Mouse (Mus musculus) heart, postnatal 0 days (tissue): ENCODE results near the gene Neurod2. TPM values are rescaled to one million over a fixed set of nuclear protein-coding genes. Genes with fewer than 3 reads are reported as not detected.

ENCODE experiments used
- ATAC-seq: fragments of 200-750 bp; cut with Nextera tagmentation; 2 replicates; pipeline ENCODE4 v1.8.0; 2017; ENCODE audit warnings: low read depth, moderate number of reproducible peaks, moderate library complexity; ENCODE audit not compliant: insufficient read depth
- DNase-seq: peaks from one replicate; pipeline ENCODE4 v3.0.0-alpha.2; 2016; ENCODE audit warnings: low spot score
- H3K27ac ChIP-seq: fragments of 300-500 bp; sonication (generic); 2 replicates; pipeline ENCODE4 v1.5.1; 2014; ENCODE audit warnings: low read depth, mild to moderate bottlenecking
- H3K27me3 ChIP-seq: fragments of 300-500 bp; sonication (generic); 2 replicates; pipeline ENCODE4 v1.6.1; 2014; ENCODE audit warnings: low read length, mixed read lengths; ENCODE audit not compliant: control insufficient read depth, insufficient read depth
- H3K36me3 ChIP-seq: fragments of 300-500 bp; sonication (generic); replicated peaks from 2 replicates; pipeline ENCODE4 v1.6.1; 2014; ENCODE audit warnings: low read length, mixed read lengths; ENCODE audit not compliant: control insufficient read depth, insufficient read depth
- H3K4me1 ChIP-seq: fragments of 300-500 bp; sonication (generic); 2 replicates; pipeline ENCODE4 v1.6.1; 2014; ENCODE audit warnings: antibody characterized with exemption; ENCODE audit not compliant: control insufficient read depth, insufficient read depth
- H3K4me2 ChIP-seq: fragments of 300-500 bp; sonication (generic); 2 replicates; pipeline ENCODE4 v1.6.1; 2014; ENCODE audit warnings: low read depth, mild to moderate bottlenecking, low read length, moderate library complexity
- H3K4me3 ChIP-seq: fragments of 300-500 bp; sonication (generic); 2 replicates; pipeline ENCODE4 v1.5.1; 2014; ENCODE audit warnings: low read depth, low read length
- H3K9ac ChIP-seq: fragments of 300-500 bp; sonication (generic); replicated peaks from 2 replicates; pipeline ENCODE4 v1.6.1; 2014; ENCODE audit warnings: low read depth, low read length, mixed read lengths
- H3K9me3 ChIP-seq: fragments of 300-500 bp; sonication (generic); replicated peaks from 2 replicates; pipeline ENCODE4 v1.6.1; 2016; ENCODE audit warnings: low read length; ENCODE audit not compliant: control insufficient read depth
- CTCF ChIP-seq: IDR thresholded peaks from 2 replicates; pipeline ENCODE4 v1.5.1; 2016; ENCODE audit warnings: antibody characterized with exemption, control low read depth, low read depth
- EP300 ChIP-seq: IDR thresholded peaks from 2 replicates; pipeline ENCODE4 v1.6.1; 2016; ENCODE audit warnings: antibody characterized with exemption, low read depth
- WGBS: fragments of 180-500 bp; shearing (Covaris S2); extraction: QIAGEN DNeasy Blood & Tissue Kit; methylation state at CpG from one replicate; pipeline ENCODE4 v1.1.7; 2014; 5-methylcytosine and 5-hydroxymethylcytosine counted together
- polyA plus RNA-seq: library from polyadenylated mRNA; unstranded; fragments of >200 nt; fragmentation: Nextera tagmentation; extraction: Ambion mirVana; gene quantifications from 2 replicates; pipeline ENCODE4 v1.2.1, GENCODE M21; 2015
- total RNA-seq: library from RNA; depleted of rRNA; stranded (reverse); fragments of >200 nt; gene quantifications from 2 replicates; pipeline ENCODE4 v1.2.3, GENCODE M21; 2014; ENCODE audit warnings: low replicate concordance

The Neurod2 gene
- total and polyA plus RNA-seq, 2 experiments from 2014 or later = not detected

- peak overlapping the region; percentile 5; the same call in 1 of the 2 replicates for H3K4me2 ChIP-seq
- H3K27me3 ChIP-seq = no peaks in the 10 kb centered on the region
- peak; percentile 10 for DNase-seq
- no peaks in the 10 kb centered on the region for H3K36me3 ChIP-seq
- peaks cover 22% of the 10 kb centered on the region for H3K4me1 ChIP-seq
- H3K9me3 ChIP-seq = no peaks in the 10 kb centered on the region
- no peak for ATAC-seq
- 34% methylated on average over 10 of the region's 10 CpGs for WGBS
- no peak overlapping the region for H3K9ac ChIP-seq
- peak overlapping the region; percentile 64 for H3K27ac ChIP-seq
- no peak for TF ChIP-seq CTCF
- no peak for TF ChIP-seq EP300
- H3K4me3 ChIP-seq = no peak overlapping the region
Observed at GRCm38 (mm10) chr11:98367171-98367862, 37.9 kb upstream of the Neurod2 start.

GRCm38 (mm10) chr11:98366290-98366689 lies 36.8 kb upstream of the Neurod2 start:
- Histone ChIP-seq H3K4me3 (no peak overlapping the region), H3K4me1 (peaks cover 18% of the 10 kb centered on the region; the same call in 1 of the 2 replicates), H3K9me3 (no peaks in the 10 kb centered on the region), H3K9ac (no peak overlapping the region), H3K4me2 (no peak overlapping the region), H3K27ac (0 out of 2 replicates have a peak overlapping the region, but pooled peaks have one; percentile 11), H3K36me3 (no peaks in the 10 kb centered on the region), H3K27me3 (no peaks in the 10 kb centered on the region)
- ATAC-seq (no peak), DNase-seq (peak; percentile 3)
- 67% methylated on average over 10 of the region's 10 CpGs for WGBS
- TF ChIP-seq EP300 (no peak), CTCF (no peak)

GRCm38 (mm10) chr11:98364410-98364809 lies 35.0 kb upstream of the Neurod2 start:
- no peak overlapping the region for H3K4me2 ChIP-seq
- whole genome bisulfite sequencing = 89% methylated on average over 5 of the region's 5 CpGs

GRCm38 (mm10) chr11:98363817-98364216 lies 34.4 kb upstream of the Neurod2 start:
- peaks cover 25% of the 10 kb centered on the region for H3K4me1 ChIP-seq
- H3K36me3 ChIP-seq = no peaks in the 10 kb centered on the region
- no peaks in the 10 kb centered on the region for H3K27me3 ChIP-seq
- ATAC-seq (no peak), DNase-seq (no peak)
- no peak overlapping the region for H3K4me3 ChIP-seq
- 81% methylated on average over 5 of the region's 5 CpGs for WGBS
- TF ChIP-seq EP300 (no peak), CTCF (no peak)
- no peaks in the 10 kb centered on the region for H3K9me3 ChIP-seq
- no peak overlapping the region for H3K4me2 ChIP-seq
- no peak overlapping the region for H3K9ac ChIP-seq
- H3K27ac ChIP-seq = no peak overlapping the region

More at GRCm38 (mm10) chr11:98364410-98364809, 35.0 kb upstream of the Neurod2 start:
- Histone ChIP-seq H3K27me3 (no peaks in the 10 kb centered on the region), H3K4me1 (peaks cover 19% of the 10 kb centered on the region), H3K4me3 (no peak overlapping the region), H3K9ac (no peak overlapping the region), H3K36me3 (no peaks in the 10 kb centered on the region), H3K27ac (no peak overlapping the region), H3K9me3 (no peaks in the 10 kb centered on the region)
- no peak for DNase-seq
- TF ChIP-seq EP300 (no peak), CTCF (no peak)
- no peak for ATAC-seq

- WGBS = 62% methylated on average over 9 of the region's 9 CpGs
- DNase-seq = no peak
- Histone ChIP-seq H3K4me2 (0 out of 2 replicates have a peak overlapping the region, but pooled peaks have one; percentile 0), H3K36me3 (no peaks in the 10 kb centered on the region), H3K27ac (peak overlapping the region; percentile 53), H3K4me3 (no peak overlapping the region), H3K27me3 (no peaks in the 10 kb centered on the region), H3K9me3 (no peaks in the 10 kb centered on the region), H3K9ac (no peak overlapping the region), H3K4me1 (peaks cover 20% of the 10 kb centered on the region)
- TF ChIP-seq CTCF (no peak), EP300 (no peak)
- ATAC-seq = no peak
Observed at GRCm38 (mm10) chr11:98360866-98361521, 31.5 kb upstream of the Neurod2 start.
